Mouse (Mus musculus) thymus, postnatal 0 days (tissue): ENCODE measurements around the gene Iqsec1. TPM values are rescaled to one million over a fixed set of nuclear protein-coding genes. Genes with fewer than 3 reads are reported as not detected.

Experiments
- DNase-seq: peaks from one replicate; pipeline ENCODE4 v3.0.0-alpha.2; 2015; ENCODE audit warnings: low spot score
- polyA plus RNA-seq: library from polyadenylated mRNA; unstranded; fragments of >200 nt; fragmentation: Nextera tagmentation; extraction: Ambion mirVana; gene quantifications from 2 replicates; pipeline ENCODE4 v1.2.1, GENCODE M21; 2015

Iqsec1 gene
- polyA plus RNA-seq, 1 experiment from 2014 or later = 5.4 TPM

DNA sequence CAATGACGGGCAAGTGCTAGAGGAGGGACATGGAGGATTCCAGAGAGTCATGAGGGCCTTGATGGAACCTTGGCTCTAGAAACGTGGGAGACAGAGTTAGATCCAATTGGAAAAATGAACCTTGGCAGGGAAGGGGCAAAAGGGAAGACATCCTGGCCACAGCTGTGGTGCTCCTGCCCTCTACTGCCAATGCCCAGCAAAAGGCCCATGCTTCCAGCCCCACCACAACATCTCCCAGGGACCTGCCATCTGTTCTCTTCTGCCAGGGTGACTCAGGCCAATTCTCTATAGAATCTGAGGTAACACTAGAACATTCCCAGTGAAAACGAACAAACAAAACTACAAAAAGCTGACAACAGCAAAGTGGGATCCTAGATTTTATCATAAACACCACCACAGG, 173.1 kb downstream of the Iqsec1 start:
- DNase-seq = no peak

GRCm38 (mm10) chr6:90813526-90813925, 175.0 kb downstream of the Iqsec1 start:
- DNase-seq = no peak

DNA sequence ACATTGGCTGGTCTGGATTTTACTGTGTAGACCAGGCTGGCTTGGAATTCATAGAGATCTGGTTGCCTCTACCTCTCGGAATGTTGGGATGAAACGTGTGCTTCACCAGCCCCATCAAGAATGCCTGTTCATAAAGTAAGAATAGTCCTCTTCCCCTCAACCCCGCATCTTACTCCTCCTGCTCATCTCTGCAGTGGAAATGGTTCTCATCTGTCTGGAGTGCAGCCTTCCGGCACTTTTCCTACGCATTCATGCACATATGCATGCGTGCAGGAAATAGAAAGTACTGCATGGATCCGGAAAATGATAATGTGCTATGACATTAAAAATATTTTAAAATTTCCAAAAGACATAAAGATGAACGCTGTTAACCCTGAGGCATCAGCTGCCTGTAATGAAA, 175.9 kb downstream of the Iqsec1 start:
- DNase-seq = no peak

- no peak for DNase-seq
Observed at GRCm38 (mm10) chr6:90812072-90812471, 176.4 kb downstream of the Iqsec1 start.

GRCm38 (mm10) chr6:90810576-90810975, 177.9 kb downstream of the Iqsec1 start:
- DNase-seq = no peak

- DNase-seq = peak; percentile 80
Observed at GRCm38 (mm10) chr6:90809960-90810362, 178.5 kb downstream of the Iqsec1 start.

DNA sequence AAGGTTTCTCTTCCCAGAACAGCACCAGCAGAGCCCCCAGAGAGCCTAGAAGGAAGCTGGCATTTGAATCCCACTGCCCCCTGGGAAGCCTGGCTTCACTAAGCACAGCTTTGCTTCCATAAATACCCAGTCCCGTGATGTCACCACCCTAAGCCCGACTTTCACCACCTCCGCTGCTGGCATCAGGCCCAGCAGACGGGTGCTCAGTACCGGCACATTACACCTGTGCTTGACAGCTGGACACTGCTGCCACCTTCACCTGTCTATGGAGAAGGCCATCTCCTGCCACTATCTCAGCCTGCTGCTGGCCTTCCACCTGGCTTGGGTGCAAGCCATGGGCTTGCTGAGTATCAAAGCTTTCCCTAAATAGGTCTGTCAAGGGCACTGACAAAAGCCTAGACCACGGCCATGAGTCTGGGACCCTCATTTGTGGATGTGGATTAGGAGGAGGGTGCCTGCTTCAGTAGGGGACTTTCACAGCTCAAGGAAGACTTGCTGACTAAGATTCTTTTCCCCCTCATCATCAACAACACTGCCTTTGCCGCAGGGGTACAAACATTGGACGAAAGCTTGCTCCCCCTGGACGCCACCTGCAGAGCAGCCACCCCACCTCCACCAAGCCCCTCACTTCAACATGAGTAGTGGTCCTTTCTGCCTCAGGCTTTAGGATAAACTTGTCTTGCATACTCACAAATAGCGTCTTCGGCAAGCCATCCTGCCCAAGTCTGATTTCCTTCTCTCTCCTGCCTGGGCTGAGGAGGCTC, 179.2 kb downstream of the Iqsec1 start:
- no peak for DNase-seq

DNA sequence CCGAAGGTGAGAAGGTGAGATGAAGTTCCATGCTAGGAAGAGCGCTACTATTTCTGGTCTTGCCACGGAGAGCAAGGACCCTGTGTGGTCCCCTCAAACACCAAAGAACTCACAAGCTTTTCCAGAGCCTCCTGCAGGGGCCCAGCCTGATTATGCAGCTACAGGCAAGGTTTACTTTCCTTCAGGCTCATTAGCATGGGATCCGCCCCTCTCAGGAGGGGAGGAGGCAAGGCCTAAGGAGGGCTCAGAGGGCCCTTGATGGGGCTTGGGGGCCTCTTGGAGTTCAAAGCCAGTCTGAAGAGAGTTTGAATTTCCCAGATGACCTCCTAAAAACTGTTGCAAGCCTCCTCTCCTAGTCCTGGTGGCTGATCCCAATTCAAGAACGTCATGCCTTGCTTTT, 179.9 kb downstream of the Iqsec1 start:
- DNase-seq = no peak

DNA sequence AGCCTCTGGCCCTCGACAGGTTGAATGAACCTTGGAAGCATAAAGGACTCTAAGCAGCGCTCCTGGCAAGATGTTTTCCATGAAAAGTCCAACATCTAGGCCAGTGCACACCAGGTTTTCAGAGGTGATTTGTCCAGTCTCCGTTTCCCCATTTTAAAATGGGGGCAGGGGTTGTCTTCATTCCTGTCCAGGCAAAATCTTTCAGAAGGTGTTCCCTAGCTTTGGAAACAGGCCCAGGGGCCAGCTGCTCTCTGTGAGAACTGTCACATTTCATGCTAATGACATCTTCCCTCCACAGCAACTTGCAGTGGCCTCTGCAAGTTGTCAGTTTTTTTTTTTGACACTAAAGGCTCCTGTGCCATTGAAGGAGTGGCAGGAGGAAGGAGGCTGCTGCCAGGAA, 180.4 kb downstream of the Iqsec1 start:
- DNase-seq = no peak

GRCm38 (mm10) chr6:90807581-90807980, 180.9 kb downstream of the Iqsec1 start:
- DNase-seq = peak; percentile 17

GRCm38 (mm10) chr6:90806743-90807142, 181.7 kb downstream of the Iqsec1 start:
- DNase-seq = no peak

GRCm38 (mm10) chr6:90805101-90805500, 183.4 kb downstream of the Iqsec1 start:
- no peak for DNase-seq

- DNase-seq = peak; percentile 19
Observed at GRCm38 (mm10) chr6:90804646-90805045, 183.8 kb downstream of the Iqsec1 start.

DNA sequence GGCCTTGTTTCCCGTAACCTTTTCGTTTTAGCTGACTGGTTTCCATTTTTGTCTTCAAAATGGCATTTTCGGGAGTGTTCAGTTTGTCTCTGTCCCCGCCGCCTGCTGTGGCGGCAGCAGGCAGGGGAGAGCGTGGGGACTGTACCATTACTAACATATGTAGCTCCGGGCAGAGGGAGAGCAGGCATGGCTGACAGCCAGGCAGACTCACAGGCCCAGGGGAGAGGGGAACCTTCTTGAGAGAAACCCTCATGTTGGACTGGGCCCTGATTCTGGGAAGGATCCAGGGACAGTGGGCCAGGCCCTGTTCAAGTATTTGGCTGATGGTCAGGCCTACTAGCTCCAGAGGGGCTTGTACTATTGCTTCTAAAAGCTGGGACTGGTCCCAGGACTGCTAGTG, 185.9 kb downstream of the Iqsec1 start:
- DNase-seq = no peak

- DNase-seq = no peak
Observed at GRCm38 (mm10) chr6:90802058-90802457, 186.4 kb downstream of the Iqsec1 start.

GRCm38 (mm10) chr6:90800825-90801224, 187.7 kb downstream of the Iqsec1 start:
- no peak for DNase-seq

- no peak for DNase-seq
Observed at GRCm38 (mm10) chr6:90799116-90799515, 189.4 kb downstream of the Iqsec1 start.

DNA sequence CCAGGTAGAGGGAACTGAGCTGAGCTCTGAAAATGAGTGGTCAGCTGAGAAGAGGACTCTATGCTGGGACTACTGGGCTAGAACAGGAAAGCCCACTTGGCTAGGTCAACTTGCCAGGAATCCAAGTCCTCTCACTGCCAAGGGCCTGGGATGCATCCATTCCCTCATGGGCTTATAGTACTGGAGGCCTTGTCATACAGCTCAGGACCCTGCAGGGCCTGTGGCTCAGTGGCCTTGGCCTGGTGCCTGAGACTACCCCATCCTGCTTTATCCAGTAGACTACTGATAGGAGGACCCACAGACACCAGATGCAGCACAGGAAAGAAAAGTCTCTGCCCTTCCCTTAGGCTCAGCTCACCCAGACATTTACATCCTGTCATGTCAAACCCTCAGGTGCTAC, 190.3 kb downstream of the Iqsec1 start:
- DNase-seq = no peak

- DNase-seq = no peak
Observed at GRCm38 (mm10) chr6:90796902-90797596, 191.4 kb downstream of the Iqsec1 start.

- DNase-seq = no peak
Observed at GRCm38 (mm10) chr6:90790901-90791300, 197.6 kb downstream of the Iqsec1 start.

GRCm38 (mm10) chr6:90789520-90789919, 199.0 kb downstream of the Iqsec1 start:
- DNase-seq = no peak

DNA sequence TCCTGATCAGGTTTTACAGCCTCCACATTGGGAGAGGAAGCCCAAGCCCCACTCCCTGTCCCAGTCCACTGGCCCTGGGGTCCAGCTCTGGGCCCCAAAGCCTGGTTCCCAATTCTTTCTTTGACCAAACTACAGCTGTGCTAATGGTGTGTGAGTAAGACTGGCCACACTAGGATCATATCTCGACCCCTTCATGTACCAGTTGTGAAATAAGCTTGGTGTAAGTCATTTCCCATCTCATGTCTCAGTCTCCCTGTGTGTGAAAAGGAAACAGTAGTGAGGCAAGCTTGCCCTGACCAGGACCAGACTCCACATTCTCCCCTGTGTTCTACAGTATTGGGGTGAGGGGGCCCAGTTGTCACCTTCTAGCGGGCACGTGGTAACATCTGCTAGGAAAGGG, 200.9 kb downstream of the Iqsec1 start:
- DNase-seq = no peak

DNA sequence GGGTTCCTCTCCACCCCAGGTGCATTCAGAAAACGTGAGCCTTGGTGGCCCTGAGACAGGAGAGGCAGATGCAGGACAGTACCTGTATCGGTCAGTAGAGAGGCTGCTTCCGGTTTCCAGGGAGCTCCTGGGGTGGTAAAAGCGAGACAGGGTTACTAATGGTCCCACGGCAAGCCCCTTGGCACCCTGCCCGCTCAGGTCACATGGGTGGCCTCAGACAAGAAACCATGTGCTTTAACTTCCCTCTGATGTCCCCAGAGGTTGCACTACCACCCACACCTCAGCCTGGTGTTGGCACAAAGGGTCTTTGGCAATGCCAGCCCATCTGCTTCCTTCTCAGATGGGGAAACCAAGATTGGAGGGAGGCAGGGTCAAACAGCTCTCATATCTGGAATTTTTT, 201.4 kb downstream of the Iqsec1 start:
- DNase-seq = no peak
